Mouse (Mus musculus) small intestine, adult 10 weeks (tissue): ENCODE data around the gene H2-M10.4. TPM values are rescaled to one million over a fixed set of nuclear protein-coding genes. Genes with fewer than 3 reads are reported as not detected.

ENCODE experiments used
- polyA plus RNA-seq: library from polyadenylated mRNA; stranded (reverse); fragments of 350-450 nt; fragmentation: Illumina TruSeq; extraction: RNeasy Lipid Tissue Mini Kit (QIAGEN cat#74804); gene quantifications from one replicate; pipeline ENCODE4 v1.2.3, GENCODE M21; 2014; ENCODE audit warnings: low replicate concordance

The H2-M10.4 gene
- not detected for polyA plus RNA-seq

DNA sequence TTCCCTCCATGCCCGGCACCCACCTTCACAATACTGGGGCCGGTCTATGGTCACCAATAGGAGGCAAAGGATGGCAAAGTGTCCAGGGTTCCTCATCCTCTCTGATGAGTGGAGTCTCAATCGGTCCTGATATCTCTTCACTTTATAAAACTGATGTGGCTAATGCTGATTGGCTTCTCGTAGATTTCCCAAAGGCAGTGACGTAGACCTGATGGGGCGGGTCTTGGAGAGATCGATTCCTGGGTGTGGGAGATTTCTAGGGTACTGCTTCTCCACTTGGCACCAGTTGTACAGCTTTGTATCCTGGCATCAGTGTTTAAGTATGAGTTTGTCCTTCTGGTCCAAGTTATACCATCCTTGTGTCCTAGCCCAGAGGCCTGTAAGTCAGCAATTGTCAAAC lies at the start of gene H2-M10.4:
Gene H2-M10.4 (minus strand): TSS at position 101 of the 400 bp plus-strand sequence.

Other genes with a start within 250 kb of the H2-M10.4 start
- 7.6 TPM for gene Rpp21, start 204.3 kb downstream of the H2-M10.4 start, polyA plus RNA-seq
- gene Trim39, start 190.1 kb downstream of the H2-M10.4 start, polyA plus RNA-seq, result 18.1 TPM
- gene H2-M10.2, start 175.8 kb downstream of the H2-M10.4 start, polyA plus RNA-seq, result not detected
- not detected for gene H2-M10.1, start 136.2 kb downstream of the H2-M10.4 start, polyA plus RNA-seq
- gene H2-M10.3, start 93.9 kb downstream of the H2-M10.4 start, polyA plus RNA-seq, result not detected
- not detected for gene H2-M11, start 84.7 kb upstream of the H2-M10.4 start, polyA plus RNA-seq
- 2.3 TPM for gene H2-M9, start 180.3 kb upstream of the H2-M10.4 start, polyA plus RNA-seq
- not detected for gene H2-M1, start 209.9 kb upstream of the H2-M10.4 start, polyA plus RNA-seq